Mouse (Mus musculus): ENCODE measurements around the gene Padi2. TPM values are rescaled to one million over a fixed set of nuclear protein-coding genes. Genes with fewer than 3 reads are reported as not detected.

Padi2 gene
- total and polyA plus RNA-seq, 3 experiments = 0.04 TPM; not detected in 2

DNA sequence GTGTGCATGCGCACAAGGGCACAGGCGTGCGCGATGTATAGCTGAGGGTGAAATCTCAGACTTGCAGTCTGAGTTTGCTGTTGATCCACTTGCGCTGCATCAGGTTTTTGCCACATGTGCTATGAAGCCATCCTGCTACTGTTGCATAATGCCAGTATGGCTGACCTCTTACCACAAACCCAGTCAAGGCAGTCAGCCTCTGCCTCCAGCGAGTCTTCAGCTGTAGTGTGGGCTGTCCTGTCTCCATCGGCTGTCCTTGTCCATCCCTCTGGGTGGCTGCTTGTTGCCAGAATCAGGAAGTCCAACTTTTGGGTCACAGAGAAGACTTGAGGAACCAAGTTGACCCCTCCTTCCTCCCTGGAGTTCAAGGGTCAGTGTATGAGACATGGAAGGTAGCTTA is 69.2 kb downstream of the Padi2 start:
- dilution Hi-C loops (cut with MboI; ENCODE audit: extremely low pct_ligation_motif_present, extremely low pct_unique_long_range_greater_than_20kb, low sequenced_read_pairs) = no loop called here
- TF ChIP-seq ZKSCAN1 (IDR thresholded peaks at IDR 0.05; ENCODE audit: borderline replicate concordance, low read depth, low read length) (no peak), MAX (IDR thresholded peaks at IDR 0.05; ENCODE audit: low read length) (no peak), SIN3A (IDR thresholded peaks at IDR 0.05; ENCODE audit: low read length) (no peak), MAFK (IDR thresholded peaks at IDR 0.05; ENCODE audit: insufficient replicate concordance, low read length) (no peak), MYC (IDR thresholded peaks at IDR 0.05; ENCODE audit: low read depth, low read length) (no peak), ELF1 (IDR thresholded peaks at IDR 0.05; ENCODE audit: low read depth, low read length) (no peak), RCOR1 (conservative IDR thresholded peaks at IDR 0.05; ENCODE audit: low read depth, low read length) (no peak), IRF4 (IDR thresholded peaks at IDR 0.05; ENCODE audit: low read depth, low read length) (no peak), NELFE (IDR thresholded peaks at IDR 0.05; ENCODE audit: low read depth, low read length) (no peak)
- Histone ChIP-seq H3K9ac (ENCODE audit: insufficient read depth, low read depth) (no peak overlapping the region), H3K27me3 (replicated peaks) (no peaks in the 10 kb centered on the region), H3K36me3 (replicated peaks in 1 of 2; ENCODE audit: control insufficient read depth in 1 of 2, insufficient read depth in 1 of 2, low read length in 1 of 2) (peaks cover 85 to 97% of the 10 kb centered on the region in 2 experiments), H3K4me2 (ENCODE audit: insufficient read depth, low read depth, poor library complexity, severe bottlenecking) (no peak overlapping the region), H3K79me2 (replicated peaks; ENCODE audit: control insufficient read depth, extremely low read depth, insufficient read depth, poor library complexity, severe bottlenecking) (no peaks in the 10 kb centered on the region), H3K4me3 (replicated peaks in 1 of 3; ENCODE audit: low read depth in 2 of 3, low read length in 2 of 3, poor library complexity in 1 of 3) (no peak overlapping the region), H3K4me1 (ENCODE audit: control insufficient read depth in 1 of 2, insufficient read depth in 2 of 2) (peaks cover 0 to 7% of the 10 kb centered on the region in 2 experiments; a peak in 1 of 4 replicates), H3K27ac (ENCODE audit: insufficient read depth, low read depth) (no peak overlapping the region), H3K9me3 (replicated peaks; ENCODE audit: low read length) (no peaks in the 10 kb centered on the region)
- no peak for DNase-seq (ENCODE audit: extremely low read depth)
- in situ Hi-C loops (cut with MboI; ENCODE audit: low pct_ligation_motif_present, low pct_unique_long_range_greater_than_20kb, low sequenced_read_pairs) = no loop called here

DNA sequence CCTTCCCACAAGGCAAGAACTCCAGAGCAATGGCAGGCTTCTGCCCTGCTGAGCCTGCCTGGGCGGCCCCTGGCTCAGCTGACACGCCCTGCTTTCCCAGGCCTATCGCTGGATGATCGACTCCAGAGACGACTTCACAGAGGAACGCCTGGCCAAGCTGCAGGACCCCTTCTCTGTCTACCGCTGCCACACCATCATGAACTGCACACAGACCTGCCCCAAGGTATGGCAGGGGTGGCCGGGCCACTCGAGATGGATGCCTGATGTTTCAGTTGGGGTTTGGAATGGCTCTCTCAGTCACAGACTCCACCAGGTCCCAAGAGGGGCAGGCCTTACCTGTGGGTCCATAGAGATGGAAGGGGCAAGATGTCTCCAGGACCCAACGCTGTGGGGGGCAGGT is 71.1 kb downstream of the Padi2 start:
- dilution Hi-C loops (cut with MboI; ENCODE audit: extremely low pct_ligation_motif_present, extremely low pct_unique_long_range_greater_than_20kb, low sequenced_read_pairs) = no loop called here
- H3K27me3 ChIP-seq (replicated peaks) = no peaks in the 10 kb centered on the region

More for the DNA sequence above, 71.1 kb downstream of the Padi2 start:
- Histone ChIP-seq H3K36me3 (replicated peaks in 1 of 2; ENCODE audit: control insufficient read depth in 1 of 2, insufficient read depth in 1 of 2, low read length in 1 of 2) (peaks cover 70 to 88% of the 10 kb centered on the region in 2 experiments), H3K4me3 (replicated peaks in 1 of 3; ENCODE audit: low read depth in 2 of 3, low read length in 2 of 3, poor library complexity in 1 of 3) (no peak overlapping the region), H3K9me3 (replicated peaks; ENCODE audit: low read length) (peaks cover 18% of the 10 kb centered on the region), H3K9ac (ENCODE audit: insufficient read depth, low read depth) (no peak overlapping the region), H3K4me1 (ENCODE audit: control insufficient read depth in 1 of 2, insufficient read depth in 2 of 2) (peaks cover 0 to 4% of the 10 kb centered on the region in 2 experiments; a peak in 2 of 4 replicates), H3K79me2 (replicated peaks; ENCODE audit: control insufficient read depth, extremely low read depth, insufficient read depth, poor library complexity, severe bottlenecking) (no peaks in the 10 kb centered on the region), H3K4me2 (ENCODE audit: insufficient read depth, low read depth, poor library complexity, severe bottlenecking) (no peak overlapping the region), H3K27ac (ENCODE audit: insufficient read depth, low read depth) (no peak overlapping the region)
- in situ Hi-C loops (cut with MboI; ENCODE audit: low pct_ligation_motif_present, low pct_unique_long_range_greater_than_20kb, low sequenced_read_pairs) = no loop called here
- TF ChIP-seq MAZ (IDR thresholded peaks at IDR 0.05; ENCODE audit: low read depth, low read length) (no peak), ZKSCAN1 (IDR thresholded peaks at IDR 0.05; ENCODE audit: borderline replicate concordance, low read depth, low read length) (no peak), RCOR1 (conservative IDR thresholded peaks at IDR 0.05; ENCODE audit: low read depth, low read length) (no peak), ETS1 (conservative IDR thresholded peaks at IDR 0.05; ENCODE audit: low read depth, low read length) (no peak), RAD21 (IDR thresholded peaks at IDR 0.05; ENCODE audit: low read depth, low read length) (no peak), E2F4 (IDR thresholded peaks at IDR 0.05; ENCODE audit: insufficient replicate concordance, low read depth, low read length) (no peak), KAT2A (IDR thresholded peaks at IDR 0.05; ENCODE audit: insufficient replicate concordance, low read length) (no peak), ZMIZ1 (IDR thresholded peaks at IDR 0.05; ENCODE audit: low read depth, low read length) (no peak), ZNF384 (IDR thresholded peaks at IDR 0.05; ENCODE audit: low read depth, low read length) (no peak)
- DNase-seq (ENCODE audit: extremely low read depth) = no peak

All from CH12.LX (cell line).